In genomic region chr11:88908557-88909211, GRCm38 (mm10) we compare ENCODE assay signal across 9 mouse cellular contexts. TPM values are rescaled to one million over a fixed set of nuclear protein-coding genes. Genes with fewer than 3 reads are reported as not detected.
DNase-seq lines count a peak whose midpoint lies in the region; ATAC-seq and TF ChIP-seq lines count a peak whose summit lies in the region.
"Had no signal": no experiment of that assay in that cellular context is flagged by ENCODE, and none has a peak within 500 bp of the region (broad histone marks: within the 10 kb centered on the region; RNA-seq: fewer than 3 reads in every experiment).

No protein-coding gene starts in this region.

- 96% methylated on average over 1 of the region's 1 CpGs for WGBS in midbrain, embryonic 11.5 days
- 100% methylated on average over 1 of the region's 1 CpGs for WGBS in midbrain, embryonic 13.5 days
- WGBS in liver, adult 2 months: 95% methylated on average over 1 of the region's 1 CpGs

- no peak overlapping the region for H3K4me2 ChIP-seq in midbrain, embryonic 11.5 days
- no peak overlapping the region for H3K4me2 ChIP-seq in midbrain, embryonic 13.5 days (replicated peaks)
- H3K4me2 ChIP-seq: neural tube, embryonic 13.5 days had no signal

- H3K4me3 ChIP-seq in midbrain, embryonic 11.5 days (ENCODE audit: low read depth, low read length): no peak overlapping the region
- no peak overlapping the region for H3K4me3 ChIP-seq in midbrain, embryonic 13.5 days (replicated peaks)
- no peak overlapping the region for H3K4me3 ChIP-seq in liver, adult 2 months (ENCODE audit: insufficient read depth, low read depth, low read length)
- H3K4me3 ChIP-seq: neural tube, embryonic 13.5 days had no signal

- ATAC-seq in midbrain, embryonic 11.5 days (ENCODE audit: low FRiP score): no peak
- ATAC-seq in midbrain, embryonic 13.5 days: no peak

- H3K9me3 ChIP-seq in midbrain, embryonic 11.5 days (ENCODE audit: control insufficient read depth, low read length): no peaks in the 10 kb centered on the region
- H3K9me3 ChIP-seq in midbrain, embryonic 13.5 days: 0 out of 2 replicates have a peak, but pooled peaks cover 6% of the 10 kb centered on the region
- H3K9me3 ChIP-seq: neural tube, embryonic 13.5 days had no signal

- H3K36me3 ChIP-seq in midbrain, embryonic 11.5 days (ENCODE audit: control insufficient read depth, insufficient read depth, low read length): no peaks in the 10 kb centered on the region
- no peaks in the 10 kb centered on the region for H3K36me3 ChIP-seq in midbrain, embryonic 13.5 days
- H3K36me3 ChIP-seq in liver, adult 2 months (ENCODE audit: control insufficient read depth, insufficient read depth, low read length): no peaks in the 10 kb centered on the region
- H3K36me3 ChIP-seq: neural tube, embryonic 13.5 days had no signal

- TF ChIP-seq POLR2A in liver, adult 2 months (IDR thresholded peaks at IDR 0.05; ENCODE audit: extremely low read depth, insufficient read depth, low read length): no peak

- H3K27me3 ChIP-seq in midbrain, embryonic 11.5 days (ENCODE audit: control insufficient read depth, insufficient read depth, low read length): no peaks in the 10 kb centered on the region
- H3K27me3 ChIP-seq in midbrain, embryonic 13.5 days: no peaks in the 10 kb centered on the region
- H3K27me3 ChIP-seq in liver, adult 2 months (ENCODE audit: control insufficient read depth, insufficient read depth, low read length): no peaks in the 10 kb centered on the region
- H3K27me3 ChIP-seq: neural tube, embryonic 13.5 days had no signal

- H3K27ac ChIP-seq in midbrain, embryonic 11.5 days (ENCODE audit: low read depth, low read length): no peak overlapping the region
- no peak overlapping the region for H3K27ac ChIP-seq in midbrain, embryonic 13.5 days
- H3K27ac ChIP-seq in liver, adult 2 months (replicated peaks; ENCODE audit: insufficient read depth, low read depth, low read length): no peak overlapping the region
- H3K27ac ChIP-seq: neural tube, embryonic 13.5 days had no signal

- DNase-seq in midbrain, embryonic 11.5 days (ENCODE audit: low spot score, missing footprints): peak; percentile 88
- peak; percentile 59 to 60 for DNase-seq in adrenal gland, adult 18-20 months (ENCODE audit: low spot score in 2 of 2)
- peak; percentile 63 for DNase-seq in embryo, embryonic 11 days
- DNase-seq in induced T-regulatory cell, adult 2 months (ENCODE audit: low read depth): peak; percentile 77
- peak; percentile 82 for DNase-seq in liver, adult 2 months (ENCODE audit: extremely low read depth, low read depth, low spot score)
- peak; percentile 74 for DNase-seq in retina, postnatal 1 day
- peak; percentile 83 for DNase-seq in thymus, postnatal 4 days

- peak; percentile 61 for TF ChIP-seq CTCF in liver, adult 2 months (IDR thresholded peaks at IDR 0.05; ENCODE audit: low read depth, low read length)

- no peaks in the 10 kb centered on the region for H3K4me1 ChIP-seq in midbrain, embryonic 11.5 days (ENCODE audit: control insufficient read depth, insufficient read depth, low read length)
- no peaks in the 10 kb centered on the region for H3K4me1 ChIP-seq in midbrain, embryonic 13.5 days (replicated peaks)
- H3K4me1 ChIP-seq in liver, adult 2 months (ENCODE audit: control insufficient read depth, insufficient read depth, low read length): peaks cover 8% of the 10 kb centered on the region; the same call in 1 of the 2 replicates
- H3K4me1 ChIP-seq: neural tube, embryonic 13.5 days had no signal

- no peaks in the 10 kb centered on the region for H3K79me2 ChIP-seq in liver, adult 2 months (ENCODE audit: control insufficient read depth, insufficient read depth, low read length)

- H3K9ac ChIP-seq in midbrain, embryonic 11.5 days (ENCODE audit: low read length): no peak overlapping the region
- no peak overlapping the region for H3K9ac ChIP-seq in midbrain, embryonic 13.5 days (replicated peaks)
- H3K9ac ChIP-seq in liver, adult 2 months (ENCODE audit: low read depth, low read length): no peak overlapping the region
- H3K9ac ChIP-seq: neural tube, embryonic 13.5 days had no signal

RNA-seq across cellular contexts. Expression of gene Akap1, which starts 44.3 kb away (rescaled TPM):
- polyA plus RNA-seq in midbrain, embryonic 11.5 days (2014; fragmentation: Nextera tagmentation; extraction: Ambion mirVana): 13.0 and 13.6 TPM in 2 replicates
- polyA plus RNA-seq in midbrain, embryonic 13.5 days (2015; fragmentation: Nextera tagmentation; extraction: Ambion mirVana): 25.3 and 27.7 TPM in 2 replicates
- total RNA-seq in adrenal gland, adult 18-20 months (2021): 100 to 1,000 TPM; 107 to 121 TPM
- 37.7 and 53.6 TPM in 2 replicates for total RNA-seq in liver, adult 2 months (2014; rRNA removed)
- 58.0 and 81.5 TPM in 2 replicates for polyA plus RNA-seq in liver, adult 2 months (2012; rRNA removed)

RNA-seq across cellular contexts. Expression of gene Scpep1, which starts 46.6 kb away (rescaled TPM):
- polyA plus RNA-seq in midbrain, embryonic 11.5 days (2014; fragmentation: Nextera tagmentation; extraction: Ambion mirVana): 74.2 and 76.7 TPM in 2 replicates
- polyA plus RNA-seq in midbrain, embryonic 13.5 days (2015; fragmentation: Nextera tagmentation; extraction: Ambion mirVana): 26.7 and 27.8 TPM in 2 replicates
- total RNA-seq in adrenal gland, adult 18-20 months (2021): 100 to 1,000 TPM; 108 to 245 TPM
- 27.9 and 32.8 TPM in 2 replicates for total RNA-seq in liver, adult 2 months (2014; rRNA removed)
- polyA plus RNA-seq in liver, adult 2 months (2012; rRNA removed): 22.5 and 27.6 TPM in 2 replicates

RNA-seq across cellular contexts. Expression of gene Elobl, which starts 58.0 kb away (rescaled TPM):
- not detected in 2 replicates for polyA plus RNA-seq in midbrain, embryonic 11.5 days (2014; fragmentation: Nextera tagmentation; extraction: Ambion mirVana)
- not detected in 2 replicates for polyA plus RNA-seq in midbrain, embryonic 13.5 days (2015; fragmentation: Nextera tagmentation; extraction: Ambion mirVana)
- total RNA-seq in adrenal gland, adult 18-20 months (2021): not detected
- not detected in 2 replicates for total RNA-seq in liver, adult 2 months (2014; rRNA removed)
- polyA plus RNA-seq in liver, adult 2 months (2012; rRNA removed): 1.2 TPM in 1 of 2 replicates, not detected in the other
- polyA plus RNA-seq: neural tube, embryonic 13.5 days had no signal
